Mouse (Mus musculus) myocyte (in vitro differentiated cells): ENCODE data around the gene Cct4. TPM values are rescaled to one million over a fixed set of nuclear protein-coding genes. Genes with fewer than 3 reads are reported as not detected.

ENCODE experiments used
- H3K27me3 ChIP-seq: one replicate; pipeline ENCODE4 v1.6.1; 2011; ENCODE audit not compliant: control insufficient read depth, insufficient read depth, insufficient read length
- H3K36me3 ChIP-seq: one replicate; pipeline ENCODE4 v1.6.1; 2011; ENCODE audit not compliant: control insufficient read depth, insufficient read depth
- H3K4me2 ChIP-seq: one replicate; pipeline ENCODE4 v1.6.1; 2011; ENCODE audit warnings: low read depth, control low read depth
- H3K4me3 ChIP-seq: one replicate; pipeline ENCODE4 v1.5.1; 2011; ENCODE audit warnings: mild to moderate bottlenecking, control low read depth, moderate library complexity
- H3K79me2 ChIP-seq: one replicate; pipeline ENCODE4 v1.6.1; 2011; ENCODE audit not compliant: control insufficient read depth, insufficient read depth
- H3ac ChIP-seq: one replicate; pipeline ENCODE4 v1.6.1; 2011; ENCODE audit not compliant: control insufficient read depth, insufficient read length
- CEBPB ChIP-seq: IDR thresholded peaks from 2 replicates; pipeline ENCODE4 v1.6.1; 2011; ENCODE audit warnings: mild to moderate bottlenecking, moderate library complexity; ENCODE audit not compliant: poor library complexity, insufficient read depth, severe bottlenecking
- E2F4 ChIP-seq: IDR thresholded peaks from one replicate; pipeline ENCODE4 v1.6.1; 2011; ENCODE audit warnings: mild to moderate bottlenecking, control low read depth, moderate library complexity; ENCODE audit not compliant: insufficient read depth
- MAX ChIP-seq: IDR thresholded peaks from one replicate; pipeline ENCODE4 v1.6.1; 2011; ENCODE audit warnings: low read depth, mild to moderate bottlenecking, control low read depth
- MYOD1 ChIP-seq, 3 experiments: IDR thresholded peaks; one replicate each; pipeline ENCODE4 v1.6.1; 2011; ENCODE audit warnings: control low read depth in 2 of 3, low read depth in 2 of 3, mild to moderate bottlenecking in 2 of 3, moderate library complexity in 1 of 3; ENCODE audit not compliant: insufficient read length in 2 of 3, control insufficient read depth in 1 of 3
- MYOG ChIP-seq, 3 experiments: IDR thresholded peaks; one replicate each; pipeline ENCODE4 v1.6.1; 2011; ENCODE audit warnings: control low read depth in 2 of 3, low read depth in 2 of 3, mild to moderate bottlenecking in 2 of 3; ENCODE audit not compliant: insufficient read length in 2 of 3, control insufficient read depth in 1 of 3, insufficient read depth in 1 of 3
- POLR2A ChIP-seq: IDR thresholded peaks from one replicate; pipeline ENCODE4 v1.6.1; 2011; ENCODE audit warnings: low read depth, mild to moderate bottlenecking, control low read depth, moderate library complexity; ENCODE audit not compliant: insufficient read length
- POLR2AphosphoS2 ChIP-seq: IDR thresholded peaks from one replicate; pipeline ENCODE4 v1.6.1; 2011; ENCODE audit warnings: low read depth, control low read depth; ENCODE audit not compliant: insufficient read length
- REST ChIP-seq: IDR thresholded peaks from one replicate; pipeline ENCODE4 v1.6.1; 2011; ENCODE audit warnings: mild to moderate bottlenecking, control low read depth, moderate library complexity; ENCODE audit not compliant: insufficient read depth, insufficient read length
- SRF ChIP-seq: IDR thresholded peaks from one replicate; pipeline ENCODE4 v1.6.1; 2011; ENCODE audit warnings: low read depth; ENCODE audit not compliant: control insufficient read depth, insufficient read length
- TCF12 ChIP-seq: IDR thresholded peaks from one replicate; pipeline ENCODE4 v1.6.1; 2011; ENCODE audit warnings: mild to moderate bottlenecking, control low read depth; ENCODE audit not compliant: poor library complexity, insufficient read depth, severe bottlenecking
- TCF3 ChIP-seq: IDR thresholded peaks from one replicate; pipeline ENCODE4 v1.6.1; 2011; ENCODE audit warnings: low read depth, control low read depth; ENCODE audit not compliant: insufficient read length
- USF1 ChIP-seq: IDR thresholded peaks from one replicate; pipeline ENCODE4 v1.6.1; 2011; ENCODE audit warnings: low read depth, mild to moderate bottlenecking, control low read depth, moderate library complexity
- polyA plus RNA-seq: library from polyadenylated mRNA; unstranded; fragments of >200 nt; fragmentation: generic; extraction: Trizol; gene quantifications from one replicate; pipeline ENCODE4 v1.2.1, GENCODE M21; 2012; ENCODE audit warnings: missing spikeins

The Cct4 gene
- polyA plus RNA-seq, 1 experiment: 187 TPM

DNA sequence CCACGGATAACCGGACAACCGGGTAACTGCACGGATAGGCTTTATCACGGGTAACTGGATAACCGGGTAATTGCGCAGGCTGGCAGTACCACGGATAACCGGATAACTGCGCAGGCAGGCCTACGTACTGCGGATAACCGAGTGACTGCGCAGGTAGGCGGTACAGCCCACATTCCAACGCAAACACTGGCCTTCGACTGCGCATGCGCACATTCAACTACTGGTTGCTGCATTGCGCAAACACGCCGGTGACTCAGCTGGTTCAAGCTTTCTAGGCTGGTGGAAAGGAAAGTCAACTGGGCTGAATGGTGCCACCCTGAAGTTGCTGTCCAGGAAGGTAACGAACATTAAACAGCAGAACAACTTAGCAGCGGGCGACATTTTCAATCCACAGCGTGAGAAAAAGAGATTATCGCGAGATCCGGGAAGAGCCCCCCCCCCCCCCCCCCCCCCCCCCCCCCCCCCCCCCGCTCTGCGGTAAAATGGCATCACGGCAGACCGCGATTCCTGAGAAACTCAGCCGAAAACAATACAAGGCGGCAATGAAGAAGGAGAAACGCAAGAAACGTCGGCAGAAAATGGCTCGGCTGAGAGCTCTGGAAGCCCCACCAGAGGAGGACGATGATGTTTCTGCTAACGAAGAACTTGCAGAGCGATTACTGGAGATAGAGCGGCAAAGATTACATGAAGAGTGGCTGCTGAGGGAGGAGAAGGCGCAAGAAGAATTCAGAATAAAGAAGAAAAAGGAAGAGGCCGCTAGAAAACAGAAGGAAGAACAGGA is 17.4 kb upstream of the Cct4 start:
- H3K79me2 ChIP-seq: peaks cover 78% of the 10 kb centered on the region
- TF ChIP-seq MYOD1 (IDR thresholded peaks at IDR 0.05; ENCODE audit: control insufficient read depth in 1 of 3, insufficient read length in 2 of 3, low read depth in 2 of 3) (peak in 1 of 3 experiments; percentile 18), SRF (no peak), CEBPB (peak; percentile 98), POLR2A (peak; percentile 64), POLR2AphosphoS2 (peak; percentile 90)
- peak overlapping the region; percentile 11 for H3ac ChIP-seq
- H3K4me3 ChIP-seq: peak overlapping the region; percentile 64
- peak overlapping the region; percentile 77 for H3K4me2 ChIP-seq
- no peaks in the 10 kb centered on the region for H3K36me3 ChIP-seq
- H3K27me3 ChIP-seq: no peaks in the 10 kb centered on the region

DNA sequence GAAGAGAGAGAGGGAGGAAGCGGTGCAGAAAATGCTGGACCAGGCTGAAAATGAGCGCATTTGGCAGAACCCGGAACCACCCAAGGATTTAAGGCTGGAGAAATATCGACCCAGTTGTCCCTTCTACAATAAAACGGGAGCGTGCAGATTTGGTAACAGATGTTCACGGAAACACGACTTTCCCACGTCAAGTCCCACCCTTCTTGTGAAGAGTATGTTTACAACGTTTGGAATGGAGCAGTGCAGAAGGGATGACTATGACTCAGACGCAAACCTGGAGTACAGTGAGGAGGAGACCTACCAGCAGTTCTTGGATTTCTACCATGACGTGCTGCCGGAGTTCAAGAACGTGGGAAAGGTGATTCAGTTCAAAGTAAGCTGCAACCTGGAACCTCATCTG is 16.7 kb upstream of the Cct4 start:
- H3K79me2 ChIP-seq: peaks cover 79% of the 10 kb centered on the region
- TF ChIP-seq SRF: no peak
- TF ChIP-seq MAX: no peak
- TF ChIP-seq TCF12: no peak
- peak overlapping the region; percentile 66 for H3K4me2 ChIP-seq
- no peaks in the 10 kb centered on the region for H3K27me3 ChIP-seq
- peak overlapping the region; percentile 12 for H3ac ChIP-seq
- peak overlapping the region; percentile 64 for H3K4me3 ChIP-seq
- H3K36me3 ChIP-seq: no peaks in the 10 kb centered on the region

DNA sequence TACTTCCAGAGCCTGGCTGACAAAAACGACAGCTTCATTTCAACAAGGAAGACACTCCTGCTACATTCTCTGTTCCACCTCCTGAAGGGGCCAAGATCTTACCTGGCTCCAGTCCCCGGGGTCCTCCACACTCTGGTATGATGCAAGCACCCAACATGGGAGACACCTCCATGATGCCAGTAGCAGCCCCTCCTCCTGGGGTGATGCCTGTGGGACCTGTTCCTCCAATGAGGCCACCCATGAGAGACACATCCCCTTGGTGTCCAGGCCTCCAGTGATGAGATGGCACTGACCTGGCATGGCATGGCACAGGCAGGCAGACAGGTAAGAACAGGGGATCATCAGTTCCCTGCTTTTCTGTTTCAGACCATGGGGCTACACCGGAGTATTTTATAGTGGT is 12.1 kb upstream of the Cct4 start:
- TF ChIP-seq CEBPB (no peak), POLR2A (peak; percentile 35), TCF3 (no peak), TCF12 (no peak), MYOG (IDR thresholded peaks at IDR 0.05; ENCODE audit: control insufficient read depth in 1 of 3, insufficient read depth in 1 of 3, insufficient read length in 2 of 3, low read depth in 2 of 3) (no peak), SRF (no peak), MAX (no peak), REST (no peak), USF1 (no peak), POLR2AphosphoS2 (peak; percentile 20), E2F4 (no peak), MYOD1 (IDR thresholded peaks at IDR 0.05; ENCODE audit: control insufficient read depth in 1 of 3, insufficient read length in 2 of 3, low read depth in 2 of 3) (no peak)
- H3K27me3 ChIP-seq: no peaks in the 10 kb centered on the region

GRCm38 (mm10) chr11:22978711-22979110 is 11.6 kb upstream of the Cct4 start:
- no peak overlapping the region for H3K4me3 ChIP-seq
- no peak for TF ChIP-seq CEBPB
- peaks cover 79% of the 10 kb centered on the region for H3K79me2 ChIP-seq
- peak overlapping the region; percentile 51 for H3K4me2 ChIP-seq
- no peak overlapping the region for H3ac ChIP-seq
- H3K27me3 ChIP-seq: no peaks in the 10 kb centered on the region
- no peaks in the 10 kb centered on the region for H3K36me3 ChIP-seq

More for the DNA sequence above, 12.1 kb upstream of the Cct4 start:
- Histone ChIP-seq H3K36me3 (no peaks in the 10 kb centered on the region), H3K4me3 (no peak overlapping the region), H3K79me2 (peaks cover 84% of the 10 kb centered on the region), H3K4me2 (peak overlapping the region; percentile 43), H3ac (no peak overlapping the region)

GRCm38 (mm10) chr11:22979221-22979620 is 11.1 kb upstream of the Cct4 start:
- Histone ChIP-seq H3K27me3 (no peaks in the 10 kb centered on the region), H3K4me2 (peak overlapping the region; percentile 51), H3K36me3 (no peaks in the 10 kb centered on the region), H3K4me3 (no peak overlapping the region), H3K79me2 (peaks cover 74% of the 10 kb centered on the region), H3ac (no peak overlapping the region)
- TF ChIP-seq CEBPB (peak; percentile 89), POLR2A (peak; percentile 40), POLR2AphosphoS2 (peak; percentile 51), TCF12 (no peak)
